Mouse (Mus musculus): ENCODE measurements around the gene Ppil3. TPM values are rescaled to one million over a fixed set of nuclear protein-coding genes. Genes with fewer than 3 reads are reported as not detected.

Gene Ppil3
- total and polyA plus RNA-seq, 3 experiments: 8.8 to 106 (median 55.2) TPM

DNA sequence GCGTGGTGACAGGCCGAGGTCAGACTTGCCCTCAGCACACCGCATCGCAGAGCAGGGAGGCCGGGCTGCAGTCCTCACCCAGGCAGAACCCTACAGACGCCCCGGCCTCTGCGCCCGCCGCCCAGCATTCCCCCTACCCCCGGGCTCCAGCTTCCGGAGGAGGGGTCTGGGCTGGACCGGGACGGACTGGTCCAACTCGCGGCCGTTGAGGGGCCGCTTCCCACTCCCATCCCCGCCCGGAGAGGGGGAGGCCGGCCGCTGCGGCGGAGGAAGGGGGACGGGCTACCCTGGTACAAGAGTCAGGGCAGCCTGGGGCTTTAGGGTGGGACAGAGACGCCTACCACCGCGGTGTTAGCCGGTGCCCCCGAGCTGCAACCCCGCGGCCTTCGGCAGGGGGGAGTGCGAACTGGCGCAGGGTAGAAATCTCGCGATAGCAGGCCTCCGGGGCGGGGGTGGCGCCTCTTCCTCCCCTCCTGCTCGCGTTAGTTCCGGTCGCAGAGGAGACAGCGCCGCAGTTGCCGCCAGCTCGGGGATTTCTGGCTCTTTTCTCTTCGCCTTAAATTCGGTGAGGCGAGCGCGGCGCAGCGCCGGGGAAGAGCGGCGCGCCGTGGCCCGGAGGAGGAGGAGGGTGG, 52.5 kb downstream of the Ppil3 start, which contains the start of gene Bzw1:
Bzw1 (plus strand) TSS at position 247 of the 632 bp plus-strand sequence.
- H3K27me3 ChIP-seq (ENCODE audit: insufficient read depth, low read length): no peaks in the 10 kb centered on the region
- DNase-seq (ENCODE audit: low spot score) (peak; percentile 99), ATAC-seq (ENCODE audit: extremely low read depth, insufficient number of reproducible peaks, low FRiP score, poor library complexity, severe bottlenecking) (peak; percentile 78)
- peaks cover 64% of the 10 kb centered on the region for H3K36me3 ChIP-seq (replicated peaks)
- peaks cover 53% of the 10 kb centered on the region for H3K4me1 ChIP-seq (ENCODE audit: insufficient read depth, low read depth, low read length)
- H3K4me3 ChIP-seq (ENCODE audit: low read depth, low read length): peak within 1 kb of the TSS; percentile 88
- H3K9me3 ChIP-seq (replicated peaks): no peaks in the 10 kb centered on the region
- TF ChIP-seq GATA2 (IDR thresholded peaks at IDR 0.05; ENCODE audit: borderline replicate concordance, low read depth, low read length) (no peak), GATA1 (IDR thresholded peaks at IDR 0.05; ENCODE audit: borderline replicate concordance, low read length) (no peak), CTCF (IDR thresholded peaks at IDR 0.05; ENCODE audit: low read depth, low read length) (no peak), TAL1 (conservative IDR thresholded peaks at IDR 0.05; ENCODE audit: low read depth, low read length) (no peak), POLR2AphosphoS5 (IDR thresholded peaks at IDR 0.05; ENCODE audit: insufficient replicate concordance, low read depth, low read length) (no peak)

DNA sequence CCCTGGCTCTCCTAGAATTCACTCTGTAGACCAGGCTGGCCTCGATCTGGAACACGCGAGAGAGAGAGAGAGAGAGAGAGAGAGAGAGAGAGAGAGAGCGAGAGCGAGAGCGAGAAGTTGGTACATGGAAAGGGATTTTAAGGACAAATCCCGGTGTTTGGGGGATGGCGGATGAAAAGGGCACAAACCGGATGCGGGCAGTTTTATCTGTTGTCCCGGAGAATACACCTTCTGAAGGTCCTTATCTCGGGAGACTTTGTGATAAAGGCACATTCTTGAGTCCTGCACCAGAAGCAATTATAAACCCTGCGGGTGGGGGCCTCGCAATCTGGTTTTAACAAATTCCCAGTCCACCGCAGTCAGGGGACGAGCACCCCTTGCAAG, 53.0 kb downstream of the Ppil3 start:
- H3K4me3 ChIP-seq (ENCODE audit: low read depth, low read length): peak overlapping the region; percentile 70
- no peak for ATAC-seq (ENCODE audit: extremely low read depth, insufficient number of reproducible peaks, low FRiP score, poor library complexity, severe bottlenecking)
- TF ChIP-seq GATA1 (IDR thresholded peaks at IDR 0.05; ENCODE audit: borderline replicate concordance, low read length) (no peak), CTCF (IDR thresholded peaks at IDR 0.05; ENCODE audit: low read depth, low read length) (no peak), GATA2 (IDR thresholded peaks at IDR 0.05; ENCODE audit: borderline replicate concordance, low read depth, low read length) (no peak), POLR2AphosphoS5 (IDR thresholded peaks at IDR 0.05; ENCODE audit: insufficient replicate concordance, low read depth, low read length) (no peak), TAL1 (conservative IDR thresholded peaks at IDR 0.05; ENCODE audit: low read depth, low read length) (no peak)
- no peaks in the 10 kb centered on the region for H3K27me3 ChIP-seq (ENCODE audit: insufficient read depth, low read length)
- peaks cover 63% of the 10 kb centered on the region for H3K36me3 ChIP-seq (replicated peaks)
- DNase-seq (ENCODE audit: low spot score): no peak
- no peaks in the 10 kb centered on the region for H3K9me3 ChIP-seq (replicated peaks)
- peaks cover 50% of the 10 kb centered on the region for H3K4me1 ChIP-seq (ENCODE audit: insufficient read depth, low read depth, low read length)

DNA sequence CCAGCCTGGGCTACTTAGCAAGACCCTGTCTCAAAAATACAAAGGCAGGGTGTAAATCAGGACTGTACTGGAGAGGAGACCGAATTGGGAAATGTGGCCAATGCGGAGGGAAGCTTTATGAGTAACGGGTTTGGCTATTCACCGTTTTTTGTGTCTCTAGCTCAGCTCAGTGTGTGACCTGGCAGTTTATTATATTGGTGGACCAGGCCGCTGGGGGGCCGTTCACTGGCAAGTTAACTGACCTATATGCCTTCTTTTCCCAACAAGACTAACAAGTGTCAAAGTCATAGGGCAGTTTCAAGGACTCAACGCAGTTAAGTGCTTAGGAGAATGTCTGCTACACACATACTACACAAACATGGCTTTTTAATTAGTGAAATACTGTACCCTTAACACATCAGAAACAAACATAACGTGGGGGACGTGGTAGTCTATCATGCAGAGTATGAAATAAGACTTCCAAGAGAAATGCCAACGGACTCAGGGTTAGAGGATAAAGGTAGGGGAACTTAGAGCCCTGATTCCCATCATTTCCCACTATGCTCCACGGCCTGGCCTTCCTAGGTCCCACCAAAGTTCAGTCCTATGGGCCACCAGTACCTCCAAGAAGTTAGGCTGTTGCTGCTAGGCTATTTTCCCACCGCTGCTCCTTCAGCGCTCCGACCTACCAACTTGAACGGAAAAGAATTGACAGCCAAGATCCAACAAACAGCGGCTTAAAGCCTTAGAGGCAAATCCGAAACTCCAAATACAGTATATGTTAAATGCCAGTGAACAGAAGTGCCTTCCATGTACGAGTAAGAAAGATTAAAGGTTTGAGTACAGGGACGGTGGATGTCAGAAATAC, 53.6 kb downstream of the Ppil3 start:
- Histone ChIP-seq H3K4me3 (ENCODE audit: low read depth, low read length) (peak overlapping the region; percentile 70), H3K36me3 (replicated peaks) (peaks cover 63% of the 10 kb centered on the region), H3K27me3 (ENCODE audit: insufficient read depth, low read length) (no peaks in the 10 kb centered on the region), H3K9me3 (replicated peaks) (no peaks in the 10 kb centered on the region), H3K4me1 (ENCODE audit: insufficient read depth, low read depth, low read length) (peaks cover 44% of the 10 kb centered on the region)
- DNase-seq (ENCODE audit: low spot score) (peak; percentile 58), ATAC-seq (ENCODE audit: extremely low read depth, insufficient number of reproducible peaks, low FRiP score, poor library complexity, severe bottlenecking) (peak; percentile 32; the same call in 1 of the 2 replicates)
- TF ChIP-seq CTCF (IDR thresholded peaks at IDR 0.05; ENCODE audit: low read depth, low read length): no peak
- TF ChIP-seq GATA2 (IDR thresholded peaks at IDR 0.05; ENCODE audit: borderline replicate concordance, low read depth, low read length): no peak
- no peak for TF ChIP-seq TAL1 (conservative IDR thresholded peaks at IDR 0.05; ENCODE audit: low read depth, low read length)
- TF ChIP-seq POLR2AphosphoS5 (IDR thresholded peaks at IDR 0.05; ENCODE audit: insufficient replicate concordance, low read depth, low read length): no peak
- TF ChIP-seq GATA1 (IDR thresholded peaks at IDR 0.05; ENCODE audit: borderline replicate concordance, low read length): no peak

DNA sequence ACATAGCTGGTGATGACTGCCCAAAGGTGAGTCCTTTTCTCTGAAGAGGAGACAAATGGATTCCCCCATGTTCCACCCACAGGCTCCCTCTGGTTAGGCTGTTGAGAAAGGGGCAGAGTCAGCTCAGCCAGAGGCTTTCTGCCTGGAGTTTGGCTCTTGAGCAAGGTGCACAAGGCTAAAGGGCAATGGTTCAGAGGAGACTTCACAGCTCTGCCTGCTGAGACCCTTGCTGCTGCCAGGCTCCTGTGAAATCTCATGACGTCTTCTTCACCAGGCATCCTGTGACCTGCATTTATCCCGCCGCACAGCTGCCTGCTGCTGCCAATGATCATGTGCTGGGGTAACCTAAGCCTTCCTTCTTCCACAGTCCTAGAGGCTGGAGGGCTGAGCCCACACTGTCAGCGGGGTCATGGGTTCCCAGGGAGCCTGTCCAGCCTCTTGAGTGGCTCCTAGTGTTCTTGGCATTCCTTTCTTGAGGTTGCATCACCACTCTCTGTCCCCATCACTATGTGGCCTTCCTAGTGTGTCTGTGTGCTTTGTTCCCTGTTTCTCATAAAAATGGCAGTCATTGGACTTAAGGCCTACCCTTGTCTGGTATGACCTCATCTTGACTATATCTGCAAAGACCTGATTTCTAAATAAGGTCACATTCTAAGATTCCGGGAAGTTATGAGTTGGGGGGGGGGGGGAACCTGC, 62.6 kb downstream of the Ppil3 start:
- peaks cover 20% of the 10 kb centered on the region for H3K36me3 ChIP-seq (replicated peaks)
- H3K27me3 ChIP-seq (ENCODE audit: insufficient read depth, low read length): no peaks in the 10 kb centered on the region
- TF ChIP-seq GATA1 (IDR thresholded peaks at IDR 0.05; ENCODE audit: borderline replicate concordance, low read length): no peak
- no peak for TF ChIP-seq TAL1 (conservative IDR thresholded peaks at IDR 0.05; ENCODE audit: low read depth, low read length)
- TF ChIP-seq POLR2AphosphoS5 (IDR thresholded peaks at IDR 0.05; ENCODE audit: insufficient replicate concordance, low read depth, low read length): no peak
- no peak for TF ChIP-seq CTCF (IDR thresholded peaks at IDR 0.05; ENCODE audit: low read depth, low read length)
- TF ChIP-seq GATA2 (IDR thresholded peaks at IDR 0.05; ENCODE audit: borderline replicate concordance, low read depth, low read length): no peak
- H3K4me3 ChIP-seq (ENCODE audit: low read depth, low read length): no peak overlapping the region
- DNase-seq (ENCODE audit: low spot score) (no peak), ATAC-seq (ENCODE audit: extremely low read depth, insufficient number of reproducible peaks, low FRiP score, poor library complexity, severe bottlenecking) (no peak)
- H3K9me3 ChIP-seq (replicated peaks): no peaks in the 10 kb centered on the region
- H3K4me1 ChIP-seq (ENCODE audit: insufficient read depth, low read depth, low read length): peaks cover 16% of the 10 kb centered on the region

Other genes starting within 250 kb of the Ppil3 start
- 6.1 and 7.0 TPM in 2 replicates for gene Aox4, start 235.1 kb downstream of the Ppil3 start, total RNA-seq (2014; fragmentation: Nextera tagmentation)
- gene Aox4, start 235.1 kb downstream of the Ppil3 start, total RNA-seq (2017): 0.64 and 0.82 TPM in 2 replicates
- gene Aox4, start 235.1 kb downstream of the Ppil3 start, polyA plus RNA-seq (2012): 0.02 and 0.07 TPM in 2 replicates
- 1.4 and 1.5 TPM in 2 replicates for gene Aox2, start 167.2 kb downstream of the Ppil3 start, total RNA-seq (2014; fragmentation: Nextera tagmentation)
- 1.4 and 1.8 TPM in 2 replicates for gene Aox2, start 167.2 kb downstream of the Ppil3 start, total RNA-seq (2017)
- gene Aox2, start 167.2 kb downstream of the Ppil3 start, polyA plus RNA-seq (2012): 0.77 and 0.79 TPM in 2 replicates
- 507 and 588 TPM in 2 replicates for gene Bzw1, start 52.6 kb downstream of the Ppil3 start, total RNA-seq (2014; fragmentation: Nextera tagmentation)
- 631 and 664 TPM in 2 replicates for gene Bzw1, start 52.6 kb downstream of the Ppil3 start, total RNA-seq (2017)
- 14.5 and 23.4 TPM in 2 replicates for gene Bzw1, start 52.6 kb downstream of the Ppil3 start, polyA plus RNA-seq (2012)
- gene Clk1, start 21.4 kb downstream of the Ppil3 start, total RNA-seq (2014; fragmentation: Nextera tagmentation): 499 and 554 TPM in 2 replicates
- 545 and 548 TPM in 2 replicates for gene Clk1, start 21.4 kb downstream of the Ppil3 start, total RNA-seq (2017)
- 5.8 and 9.2 TPM in 2 replicates for gene Clk1, start 21.4 kb downstream of the Ppil3 start, polyA plus RNA-seq (2012)
- 31.3 and 48.7 TPM in 2 replicates for gene Nif3l1, start 335 bp downstream of the Ppil3 start, total RNA-seq (2014; fragmentation: Nextera tagmentation)
- 37.3 and 69.5 TPM in 2 replicates for gene Nif3l1, start 335 bp downstream of the Ppil3 start, total RNA-seq (2017)
- 4.4 and 10.1 TPM in 2 replicates for gene Nif3l1, start 335 bp downstream of the Ppil3 start, polyA plus RNA-seq (2012)
- 99.0 and 116 TPM in 2 replicates for gene Orc2, start 59.6 kb upstream of the Ppil3 start, total RNA-seq (2014; fragmentation: Nextera tagmentation)
- gene Orc2, start 59.6 kb upstream of the Ppil3 start, total RNA-seq (2017): 104 and 146 TPM in 2 replicates
- 29.2 and 30.0 TPM in 2 replicates for gene Orc2, start 59.6 kb upstream of the Ppil3 start, polyA plus RNA-seq (2012)
- gene Fam126b, start 140.8 kb upstream of the Ppil3 start, total RNA-seq (2014; fragmentation: Nextera tagmentation): 28.3 and 34.5 TPM in 2 replicates
- gene Fam126b, start 140.8 kb upstream of the Ppil3 start, total RNA-seq (2017): 32.9 and 35.0 TPM in 2 replicates
- 7.1 and 10.3 TPM in 2 replicates for gene Fam126b, start 140.8 kb upstream of the Ppil3 start, polyA plus RNA-seq (2012)
- gene Ndufb3, start 140.9 kb upstream of the Ppil3 start, total RNA-seq (2014; fragmentation: Nextera tagmentation): 34.5 and 57.8 TPM in 2 replicates
- 168 and 172 TPM in 2 replicates for gene Ndufb3, start 140.9 kb upstream of the Ppil3 start, total RNA-seq (2017)
- 5.8 and 7.5 TPM in 2 replicates for gene Ndufb3, start 140.9 kb upstream of the Ppil3 start, polyA plus RNA-seq (2012)